Mouse (Mus musculus) intestine, embryonic 14.5 days (tissue): ENCODE data around the gene Ndn. TPM values are rescaled to one million over a fixed set of nuclear protein-coding genes. Genes with fewer than 3 reads are reported as not detected.

ENCODE experiments used
- ATAC-seq: fragments of 200-750 bp; cut with Nextera tagmentation; replicated peaks from 2 replicates; pipeline ENCODE4 v1.8.0; 2017; ENCODE audit warnings: low read depth, moderate number of reproducible peaks, moderate TSS enrichment, moderate library complexity; ENCODE audit not compliant: low FRiP score, low TSS enrichment
- DNase-seq: peaks from one replicate; pipeline ENCODE4 v3.0.0-alpha.2; 2018; ENCODE audit warnings: low spot score
- H3K27ac ChIP-seq: fragments of 300-500 bp; sonication (generic); 2 replicates; pipeline ENCODE4 v1.5.1; 2014; ENCODE audit warnings: low read depth, mild to moderate bottlenecking, control low read depth
- H3K27me3 ChIP-seq: fragments of 300-500 bp; sonication (generic); replicated peaks from 2 replicates; pipeline ENCODE4 v1.6.1; 2014; ENCODE audit warnings: low read length, control low read depth; ENCODE audit not compliant: control insufficient read depth, insufficient read depth
- H3K36me3 ChIP-seq: fragments of 300-500 bp; sonication (generic); 2 replicates; pipeline ENCODE4 v1.6.1; 2014; ENCODE audit warnings: low read length, control low read depth; ENCODE audit not compliant: control insufficient read depth, insufficient read depth
- H3K4me1 ChIP-seq: fragments of 300-500 bp; sonication (generic); replicated peaks from 2 replicates; pipeline ENCODE4 v1.6.1; 2014; ENCODE audit warnings: low read length, control low read depth, mixed read lengths; ENCODE audit not compliant: control insufficient read depth, insufficient read depth
- H3K4me2 ChIP-seq: fragments of 300-500 bp; sonication (generic); 2 replicates; pipeline ENCODE4 v1.6.1; 2014; ENCODE audit warnings: low read length
- H3K4me3 ChIP-seq: fragments of 300-500 bp; sonication (generic); 2 replicates; pipeline ENCODE4 v1.5.1; 2014; ENCODE audit warnings: low read depth, low read length, control low read depth, mixed read lengths
- H3K9ac ChIP-seq: fragments of 300-500 bp; sonication (generic); 2 replicates; pipeline ENCODE4 v1.6.1; 2014; ENCODE audit warnings: mild to moderate bottlenecking, low read length
- H3K9me3 ChIP-seq: fragments of 300-500 bp; sonication (generic); 2 replicates; pipeline ENCODE4 v1.6.1; 2016; ENCODE audit warnings: low read length, control low read depth; ENCODE audit not compliant: control insufficient read depth
- WGBS: fragments of 180-500 bp; shearing (Covaris S2); extraction: QIAGEN DNeasy Blood & Tissue Kit; methylation state at CpG from one replicate; pipeline ENCODE4 v1.1.7; 2014; 5-methylcytosine and 5-hydroxymethylcytosine counted together
- polyA plus RNA-seq: library from polyadenylated mRNA; unstranded; fragments of >200 nt; fragmentation: Nextera tagmentation; extraction: Ambion mirVana; gene quantifications from 2 replicates; pipeline ENCODE4 v1.2.1, GENCODE M21; 2014

Gene Ndn
- polyA plus RNA-seq, 1 experiment from 2014 or later = 76.1 TPM

GRCm38 (mm10) chr7:62392202-62392601 lies 45.8 kb downstream of the Ndn start:
- Histone ChIP-seq H3K4me1 (no peaks in the 10 kb centered on the region), H3K36me3 (no peaks in the 10 kb centered on the region), H3K27me3 (no peaks in the 10 kb centered on the region), H3K4me2 (no peak overlapping the region), H3K4me3 (no peak overlapping the region), H3K27ac (no peak overlapping the region), H3K9me3 (no peaks in the 10 kb centered on the region), H3K9ac (no peak overlapping the region)
- ATAC-seq (no peak), DNase-seq (no peak)
- WGBS = 56% methylated on average over 1 of the region's 1 CpGs

Other genes with a start within 250 kb of the Ndn start
- 0.83 and 1.1 TPM in 2 replicates for gene Magel2, start 30.4 kb downstream of the Ndn start, polyA plus RNA-seq
- 5.3 and 6.6 TPM in 2 replicates for gene Mkrn3, start 73.6 kb downstream of the Ndn start, polyA plus RNA-seq
- 26.4 and 31.1 TPM in 2 replicates for gene Peg12, start 117.9 kb downstream of the Ndn start, polyA plus RNA-seq